Mouse (Mus musculus) kidney, adult 2 months (tissue): Measurements from ENCODE around the gene Rag1.

Source experiments
- CTCF ChIP-seq: fragments of 200-500 bp; conservative IDR thresholded peaks from 2 replicates; pipeline ENCODE4 v1.5.1; 2011; ENCODE audit warnings: low read depth, mild to moderate bottlenecking, control low read depth, low read length, moderate library complexity, mixed read lengths; ENCODE audit not compliant: insufficient read depth, insufficient read length
- POLR2A ChIP-seq: fragments of 200-500 bp; IDR thresholded peaks from one replicate; pipeline ENCODE4 v1.6.1; 2011; ENCODE audit warnings: low read depth, low read length, control low read depth

DNA sequence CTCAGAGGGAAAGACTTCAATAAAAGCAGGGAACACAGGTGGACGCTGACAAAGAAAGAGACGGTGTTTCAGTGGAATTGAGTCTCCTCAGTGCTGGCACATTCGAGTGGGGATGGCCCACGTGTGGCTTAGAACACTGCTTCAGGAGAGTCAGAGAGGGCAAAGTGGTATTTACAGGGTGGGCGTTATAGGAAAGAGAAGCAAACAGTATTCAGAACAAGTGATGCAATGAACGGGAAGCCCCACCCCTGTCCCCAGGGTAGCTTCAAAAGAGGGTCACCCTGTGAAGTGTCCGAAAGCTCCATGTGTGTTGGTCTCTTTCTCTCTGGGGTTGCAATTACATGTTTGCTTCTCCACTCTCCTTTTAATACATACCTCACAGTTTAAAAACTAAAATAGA lies 46.3 kb upstream of the Rag1 start:
- no peak for TF ChIP-seq CTCF
- TF ChIP-seq POLR2A, result no peak
